Comparison of ENCODE assay signal across 8 mouse cellular contexts in genomic region chr1:185501801-185502340, GRCm38 (mm10). TPM values are rescaled to one million over a fixed set of nuclear protein-coding genes. Genes with fewer than 3 reads are reported as not detected.
A peak's percentile ranks its signal among the peaks of the same experiment; 100 is the strongest.
DNase-seq lines count a peak whose midpoint lies in the region; ATAC-seq and TF ChIP-seq lines count a peak whose summit lies in the region.

No protein-coding gene starts in this region.

- WGBS in kidney, postnatal 0 days: 36% methylated on average over 10 of the region's 10 CpGs
- WGBS in kidney, embryonic 15.5 days: 37% methylated on average over 10 of the region's 10 CpGs
- WGBS in liver, embryonic 16.5 days (ENCODE audit: insufficient replicate concordance): 37% methylated on average over 10 of the region's 10 CpGs
- 35% methylated on average over 10 of the region's 10 CpGs for WGBS in intestine, embryonic 15.5 days
- WGBS in midbrain, embryonic 10.5 days: 28% methylated on average over 10 of the region's 10 CpGs

- no peaks in the 10 kb centered on the region for H3K27me3 ChIP-seq in kidney, postnatal 0 days (ENCODE audit: insufficient read depth, low read length)
- no peaks in the 10 kb centered on the region; the same call in 1 of the 2 replicates for H3K27me3 ChIP-seq in kidney, embryonic 15.5 days
- H3K27me3 ChIP-seq in liver, embryonic 16.5 days (ENCODE audit: control insufficient read depth, insufficient read depth, low read depth, low read length): no peaks in the 10 kb centered on the region
- peaks cover 4% of the 10 kb centered on the region; the same call in 1 of the 2 replicates for H3K27me3 ChIP-seq in intestine, embryonic 15.5 days (replicated peaks)
- H3K27me3 ChIP-seq in midbrain, embryonic 10.5 days (ENCODE audit: low read depth, poor library complexity, severe bottlenecking): no peaks in the 10 kb centered on the region

- H3K36me3 ChIP-seq in kidney, postnatal 0 days (ENCODE audit: insufficient read depth, low read length): no peaks in the 10 kb centered on the region
- no peaks in the 10 kb centered on the region for H3K36me3 ChIP-seq in kidney, embryonic 15.5 days
- no peaks in the 10 kb centered on the region for H3K36me3 ChIP-seq in ES-E14 (ENCODE audit: control insufficient read depth, insufficient read depth, low read length, poor library complexity, severe bottlenecking)
- H3K36me3 ChIP-seq in liver, embryonic 16.5 days (ENCODE audit: control insufficient read depth, insufficient read depth): no peaks in the 10 kb centered on the region
- H3K36me3 ChIP-seq in intestine, embryonic 15.5 days: no peaks in the 10 kb centered on the region
- no peaks in the 10 kb centered on the region for H3K36me3 ChIP-seq in midbrain, embryonic 10.5 days

- no peak overlapping the region for H3K9ac ChIP-seq in kidney, postnatal 0 days (ENCODE audit: low read depth, low read length)
- H3K9ac ChIP-seq in kidney, embryonic 15.5 days: no peak overlapping the region
- no peak overlapping the region for H3K9ac ChIP-seq in ES-E14 (ENCODE audit: insufficient read depth, low read depth, low read length, poor library complexity, severe bottlenecking)
- 0 out of 2 replicates have a peak overlapping the region, but pooled peaks have one; percentile 20 for H3K9ac ChIP-seq in liver, embryonic 16.5 days (ENCODE audit: low read depth, low read length)
- no peak overlapping the region for H3K9ac ChIP-seq in intestine, embryonic 15.5 days

- H3K4me3 ChIP-seq in kidney, postnatal 0 days (replicated peaks; ENCODE audit: low read depth, low read length): no peak overlapping the region
- H3K4me3 ChIP-seq in kidney, embryonic 15.5 days (replicated peaks): no peak overlapping the region
- H3K4me3 ChIP-seq in ES-E14 (ENCODE audit: insufficient read depth in 1 of 2, low read depth in 1 of 2, low read length in 2 of 2, poor library complexity in 1 of 2, severe bottlenecking in 1 of 2): no peak overlapping the region
- no peak overlapping the region for H3K4me3 ChIP-seq in liver, embryonic 16.5 days (ENCODE audit: low read depth, low read length)
- no peak overlapping the region for H3K4me3 ChIP-seq in intestine, embryonic 15.5 days (replicated peaks)
- no peak overlapping the region for H3K4me3 ChIP-seq in midbrain, embryonic 10.5 days

- ATAC-seq in kidney, postnatal 0 days (replicated peaks; ENCODE audit: low FRiP score, low read depth): no peak
- ATAC-seq in kidney, embryonic 15.5 days (replicated peaks; ENCODE audit: low FRiP score): no peak
- peak; percentile 67; the same call in 1 of the 2 replicates for ATAC-seq in frontal cortex, adult (ENCODE audit: low TSS enrichment)
- ATAC-seq in liver, embryonic 16.5 days (ENCODE audit: low read depth): no peak
- ATAC-seq in intestine, embryonic 15.5 days: no peak

- in situ Hi-C loops in ES-E14 (cut with MboI; ENCODE audit: low sequenced_read_pairs in 2 of 2, unreplicated experiment in 2 of 2): no loop called here

- H3K27ac ChIP-seq in kidney, postnatal 0 days: no peak overlapping the region
- H3K27ac ChIP-seq in kidney, embryonic 15.5 days: no peak overlapping the region
- no peak overlapping the region for H3K27ac ChIP-seq in ES-E14 (ENCODE audit: insufficient read depth, low read depth, low read length, poor library complexity, severe bottlenecking)
- H3K27ac ChIP-seq in liver, embryonic 16.5 days (ENCODE audit: low read length): peak overlapping the region; percentile 46; the same call in 1 of the 2 replicates
- H3K27ac ChIP-seq in intestine, embryonic 15.5 days: no peak overlapping the region
- no peak overlapping the region for H3K27ac ChIP-seq in midbrain, embryonic 10.5 days (replicated peaks)

- DNase-seq in kidney, postnatal 0 days (ENCODE audit: low spot score): peak; percentile 71
- peak; percentile 40 for DNase-seq in ES-E14 (ENCODE audit: low read depth, low spot score)
- peak; percentile 69 for DNase-seq in ZHBTc4 (ENCODE audit: low read depth, low spot score)
- DNase-seq in midbrain, embryonic 10.5 days (ENCODE audit: low spot score): no peak

- H3K4me2 ChIP-seq in kidney, postnatal 0 days (ENCODE audit: low read length): no peak overlapping the region
- no peak overlapping the region for H3K4me2 ChIP-seq in kidney, embryonic 15.5 days
- H3K4me2 ChIP-seq in liver, embryonic 16.5 days (ENCODE audit: low read depth, low read length): peak overlapping the region; percentile 30
- H3K4me2 ChIP-seq in intestine, embryonic 15.5 days (replicated peaks): no peak overlapping the region

- H3K4me1 ChIP-seq in kidney, postnatal 0 days (replicated peaks; ENCODE audit: insufficient read depth, low read length): no peaks in the 10 kb centered on the region
- H3K4me1 ChIP-seq in kidney, embryonic 15.5 days: no peaks in the 10 kb centered on the region
- no peaks in the 10 kb centered on the region for H3K4me1 ChIP-seq in ES-E14 (ENCODE audit: control insufficient read depth in 2 of 2, insufficient read depth in 2 of 2, low read length in 2 of 2, poor library complexity in 1 of 2)
- peaks cover 18% of the 10 kb centered on the region for H3K4me1 ChIP-seq in liver, embryonic 16.5 days (ENCODE audit: control insufficient read depth, low read depth, low read length)
- H3K4me1 ChIP-seq in intestine, embryonic 15.5 days (replicated peaks): 0 out of 2 replicates have a peak, but pooled peaks cover 5% of the 10 kb centered on the region
- H3K4me1 ChIP-seq in midbrain, embryonic 10.5 days: no peaks in the 10 kb centered on the region

- no peaks in the 10 kb centered on the region for H3K9me3 ChIP-seq in kidney, postnatal 0 days (replicated peaks; ENCODE audit: low read length)
- no peaks in the 10 kb centered on the region for H3K9me3 ChIP-seq in kidney, embryonic 15.5 days (replicated peaks)
- no peaks in the 10 kb centered on the region for H3K9me3 ChIP-seq in ES-E14 (ENCODE audit: control insufficient read depth, insufficient read depth, low read depth, low read length)
- no peaks in the 10 kb centered on the region for H3K9me3 ChIP-seq in liver, embryonic 16.5 days (replicated peaks; ENCODE audit: control insufficient read depth, low read length)
- no peaks in the 10 kb centered on the region for H3K9me3 ChIP-seq in intestine, embryonic 15.5 days
- no peaks in the 10 kb centered on the region for H3K9me3 ChIP-seq in midbrain, embryonic 10.5 days (replicated peaks)

- TF ChIP-seq CTCF in kidney, postnatal 0 days (IDR thresholded peaks at IDR 0.05; ENCODE audit: low read depth): peak; percentile 80

TF ChIP-seq in ES-E14, 5 proteins besides CTCF, POLR2A, EP300 and RAD21:
- no peak for TF ChIP-seq CHD2 (IDR thresholded peaks at IDR 0.05; ENCODE audit: low read depth, low read length)
- TF ChIP-seq HCFC1 (IDR thresholded peaks at IDR 0.05; ENCODE audit: borderline replicate concordance, insufficient read depth, low read length): no peak
- peak; percentile 53; the same call in 1 of the 2 replicates for TF ChIP-seq ZNF384 (IDR thresholded peaks at IDR 0.05; ENCODE audit: low read depth, low read length)
- peak; percentile 25; the same call in 1 of the 2 replicates for TF ChIP-seq ZC3H11A (IDR thresholded peaks at IDR 0.05; ENCODE audit: borderline replicate concordance, low read depth, low read length)
- TF ChIP-seq MAFK (IDR thresholded peaks at IDR 0.05; ENCODE audit: insufficient read depth, low read depth, low read length): no peak

RNA-seq across cellular contexts. Expression of gene Slc30a10, which starts 47.2 kb away (rescaled TPM):
- polyA plus RNA-seq in kidney, postnatal 0 days (2015; fragmentation: Nextera tagmentation; extraction: Ambion mirVana): 0.08 and 0.11 TPM in 2 replicates
- polyA plus RNA-seq in kidney, embryonic 15.5 days (2015; fragmentation: Nextera tagmentation; extraction: Ambion mirVana): 0.10 and 0.38 TPM in 2 replicates
- total RNA-seq in ES-E14 (2012; rRNA removed): 0.45 and 0.58 TPM in 2 replicates
- 13.0 and 15.6 TPM in 2 replicates for polyA plus RNA-seq in liver, embryonic 16.5 days (2015; fragmentation: Nextera tagmentation; extraction: Ambion mirVana)
- polyA plus RNA-seq in intestine, embryonic 15.5 days (2015; fragmentation: Nextera tagmentation; extraction: Ambion mirVana): 2.3 TPM in 2 replicates
- 1.3 and 1.4 TPM in 2 replicates for polyA plus RNA-seq in midbrain, embryonic 10.5 days (2016; fragmentation: Nextera tagmentation; extraction: Ambion mirVana)
